In the genomic region with DNA sequence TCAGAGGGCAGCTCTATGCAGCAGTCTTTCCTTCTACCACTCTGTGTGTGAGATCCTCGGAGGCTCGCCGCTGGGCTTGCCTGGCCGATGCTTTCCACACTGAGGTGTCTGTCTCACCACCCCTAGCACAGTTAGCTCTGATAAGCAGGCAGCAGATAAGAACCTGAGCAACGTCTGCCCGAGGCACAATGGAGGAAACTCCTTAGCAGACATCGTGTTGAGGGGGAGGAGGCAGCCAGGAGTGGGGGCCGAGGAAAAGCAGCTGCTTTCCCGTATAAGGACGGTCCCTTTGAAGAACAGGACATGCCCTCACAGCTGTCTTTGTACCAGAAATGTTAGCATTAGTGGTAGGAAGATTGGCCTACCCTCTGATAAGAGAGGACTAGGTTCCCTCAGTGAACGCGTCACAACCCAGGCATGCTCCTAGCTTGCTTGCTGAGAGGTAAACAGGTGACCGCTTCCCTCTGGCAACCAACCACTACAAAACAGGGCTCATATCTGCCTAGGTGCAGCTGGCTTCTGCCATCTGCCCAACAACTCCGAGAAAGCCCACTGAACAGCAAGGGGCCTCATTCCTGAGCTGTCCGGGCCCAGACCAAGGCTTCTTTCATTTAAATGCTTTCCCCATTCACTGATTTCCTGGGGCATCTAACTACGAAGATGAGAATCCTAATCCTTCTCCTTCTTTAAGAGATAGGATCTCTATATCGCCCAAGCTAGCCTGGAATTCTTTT, we compare ENCODE assay signal across 12 mouse cellular contexts. TPM values are rescaled to one million over a fixed set of nuclear protein-coding genes. Genes with fewer than 3 reads are reported as not detected.
DNase-seq lines count a peak whose midpoint lies in the region; ATAC-seq and TF ChIP-seq lines count a peak whose summit lies in the region.
"Had no signal": no experiment of that assay in that cellular context is flagged by ENCODE, and none has a peak within 500 bp of the region (broad histone marks: within the 10 kb centered on the region; RNA-seq: fewer than 3 reads in every experiment).

No protein-coding gene starts in this region.

- TF ChIP-seq POLR2A in MEL (IDR thresholded peaks at IDR 0.05; ENCODE audit: control insufficient read depth in 1 of 2, insufficient read depth in 1 of 2, low read depth in 1 of 2, low read length in 2 of 2, poor library complexity in 1 of 2), result peak in 1 of 2 experiments; percentile 65; a peak in 2 of 4 replicates

- H3K4me1 ChIP-seq in hindbrain, embryonic 14.5 days (replicated peaks; ENCODE audit: control insufficient read depth, insufficient read depth, low read length), result peaks cover 10% of the 10 kb centered on the region
- peaks cover 5% of the 10 kb centered on the region; the same call in 1 of the 2 replicates for H3K4me1 ChIP-seq in hindbrain, embryonic 16.5 days (ENCODE audit: control insufficient read depth, insufficient read depth, low read depth, low read length)
- H3K4me1 ChIP-seq in MEL (ENCODE audit: control insufficient read depth in 1 of 2, insufficient read depth in 2 of 2, low read length in 2 of 2), result peaks cover 10 to 44% of the 10 kb centered on the region in 2 experiments
- H3K4me1 ChIP-seq in embryonic facial prominence, embryonic 15.5 days, result peaks cover 18% of the 10 kb centered on the region; the same call in 1 of the 2 replicates
- no peaks in the 10 kb centered on the region for H3K4me1 ChIP-seq in forebrain, postnatal 0 days (ENCODE audit: insufficient read depth)

- no peaks in the 10 kb centered on the region for H3K36me3 ChIP-seq in hindbrain, embryonic 14.5 days (replicated peaks; ENCODE audit: control insufficient read depth, insufficient read depth)
- H3K36me3 ChIP-seq in hindbrain, embryonic 16.5 days (ENCODE audit: control insufficient read depth, insufficient read depth, low read length), result no peaks in the 10 kb centered on the region
- peaks cover 0 to 24% of the 10 kb centered on the region in 2 experiments; a peak in 2 of 4 replicates for H3K36me3 ChIP-seq in MEL (ENCODE audit: control insufficient read depth in 1 of 2, insufficient read depth in 2 of 2, low read length in 2 of 2)
- H3K36me3 ChIP-seq in embryonic facial prominence, embryonic 15.5 days, result no peaks in the 10 kb centered on the region
- H3K36me3 ChIP-seq in forebrain, postnatal 0 days (ENCODE audit: insufficient read depth), result 0 out of 2 replicates have a peak, but pooled peaks cover 8% of the 10 kb centered on the region
- H3K36me3 ChIP-seq: neural tube, embryonic 13.5 days had no signal

- WGBS in hindbrain, embryonic 14.5 days, result 54% methylated on average over 17 of the region's 17 CpGs
- 63% methylated on average over 17 of the region's 17 CpGs for WGBS in hindbrain, embryonic 16.5 days
- WGBS in embryonic facial prominence, embryonic 15.5 days, result 48% methylated on average over 17 of the region's 17 CpGs
- WGBS in forebrain, postnatal 0 days, result 65% methylated on average over 17 of the region's 17 CpGs

- no peaks in the 10 kb centered on the region for H3K27me3 ChIP-seq in hindbrain, embryonic 14.5 days (ENCODE audit: control insufficient read depth, insufficient read depth, low read length)
- no peaks in the 10 kb centered on the region for H3K27me3 ChIP-seq in hindbrain, embryonic 16.5 days (replicated peaks; ENCODE audit: control insufficient read depth, insufficient read depth, low read length)
- no peaks in the 10 kb centered on the region for H3K27me3 ChIP-seq in MEL (ENCODE audit: control insufficient read depth in 1 of 2, insufficient read depth in 2 of 2, low read length in 2 of 2)
- no peaks in the 10 kb centered on the region for H3K27me3 ChIP-seq in embryonic facial prominence, embryonic 15.5 days
- no peaks in the 10 kb centered on the region for H3K27me3 ChIP-seq in forebrain, postnatal 0 days (ENCODE audit: insufficient read depth, low read length)
- H3K27me3 ChIP-seq: neural tube, embryonic 13.5 days had no signal

- peak; percentile 82 to 91 for TF ChIP-seq EP300 in MEL (IDR thresholded peaks at IDR 0.05; ENCODE audit: low read depth in 1 of 2, low read length in 2 of 2)

- peak overlapping the region; percentile 29; the same call in 1 of the 2 replicates for H3K9ac ChIP-seq in hindbrain, embryonic 14.5 days
- H3K9ac ChIP-seq in hindbrain, embryonic 16.5 days (ENCODE audit: low read depth, low read length), result no peak overlapping the region
- peak overlapping the region; percentile 54 for H3K9ac ChIP-seq in MEL (ENCODE audit: control insufficient read depth, low read depth, low read length, poor library complexity, severe bottlenecking)
- no peak overlapping the region for H3K9ac ChIP-seq in embryonic facial prominence, embryonic 15.5 days
- no peak overlapping the region for H3K9ac ChIP-seq in forebrain, postnatal 0 days
- H3K9ac ChIP-seq: neural tube, embryonic 13.5 days had no signal

- H3K27ac ChIP-seq in hindbrain, embryonic 14.5 days, result no peak overlapping the region
- H3K27ac ChIP-seq in hindbrain, embryonic 16.5 days (ENCODE audit: low read depth, low read length), result no peak overlapping the region
- peak overlapping the region; percentile 91 for H3K27ac ChIP-seq in MEL (ENCODE audit: control insufficient read depth, low read depth, low read length)
- H3K27ac ChIP-seq in embryonic facial prominence, embryonic 15.5 days (replicated peaks), result 0 out of 2 replicates have a peak overlapping the region, but pooled peaks have one; percentile 4
- no peak overlapping the region for H3K27ac ChIP-seq in forebrain, postnatal 0 days (ENCODE audit: low read depth, low read length)
- H3K27ac ChIP-seq: neural tube, embryonic 13.5 days had no signal

- no peaks in the 10 kb centered on the region for H3K9me3 ChIP-seq in hindbrain, embryonic 14.5 days (ENCODE audit: control insufficient read depth, low read length)
- H3K9me3 ChIP-seq in hindbrain, embryonic 16.5 days (ENCODE audit: control insufficient read depth, low read length), result no peaks in the 10 kb centered on the region
- no peaks in the 10 kb centered on the region for H3K9me3 ChIP-seq in MEL (replicated peaks; ENCODE audit: insufficient read depth, low read length)
- no peaks in the 10 kb centered on the region for H3K9me3 ChIP-seq in embryonic facial prominence, embryonic 15.5 days (replicated peaks)
- H3K9me3 ChIP-seq in forebrain, postnatal 0 days (ENCODE audit: low read length), result no peaks in the 10 kb centered on the region
- H3K9me3 ChIP-seq: neural tube, embryonic 13.5 days had no signal

- no peak overlapping the region for H3K4me2 ChIP-seq in hindbrain, embryonic 14.5 days (replicated peaks)
- H3K4me2 ChIP-seq in hindbrain, embryonic 16.5 days (ENCODE audit: low read length), result no peak overlapping the region
- no peak overlapping the region for H3K4me2 ChIP-seq in embryonic facial prominence, embryonic 15.5 days (replicated peaks)
- H3K4me2 ChIP-seq in forebrain, postnatal 0 days (ENCODE audit: low read depth), result no peak overlapping the region
- H3K4me2 ChIP-seq: neural tube, embryonic 13.5 days had no signal

- ATAC-seq in hindbrain, embryonic 14.5 days (ENCODE audit: low FRiP score), result no peak
- ATAC-seq in hindbrain, embryonic 16.5 days, result no peak
- ATAC-seq in embryonic facial prominence, embryonic 15.5 days (ENCODE audit: insufficient number of reproducible peaks, low FRiP score, low TSS enrichment, low read depth), result no peak
- no peak for ATAC-seq in forebrain, postnatal 0 days

- H3K79me2 ChIP-seq in MEL (ENCODE audit: control insufficient read depth, insufficient read depth, low read length, poor library complexity), result peaks cover 9% of the 10 kb centered on the region

- no peak for DNase-seq in hindbrain, embryonic 14.5 days (ENCODE audit: low spot score)
- DNase-seq in MEL (ENCODE audit: low read depth, low spot score), result peak; percentile 85
- peak; percentile 53 for DNase-seq in lung, postnatal 10 days
- DNase-seq in forebrain, postnatal 0 days, result no peak
- DNase-seq in embryo, embryonic 11 days, result no peak
- no peak for DNase-seq in left cerebral cortex, adult 18-20 months (ENCODE audit: low spot score in 2 of 2)
- DNase-seq: kidney, adult 2 months; left cerebral cortex, postnatal 4 days had no signal

- no peak for TF ChIP-seq CTCF in MEL (IDR thresholded peaks at IDR 0.05 in 2 of 3, conservative IDR thresholded peaks at IDR 0.05 in 1 of 3; ENCODE audit: control insufficient read depth in 1 of 3, insufficient read depth in 1 of 3, low read depth in 2 of 3, low read length in 3 of 3, poor library complexity in 1 of 3, severe bottlenecking in 1 of 3)
- TF ChIP-seq CTCF in forebrain, postnatal 0 days (IDR thresholded peaks at IDR 0.05; ENCODE audit: low read depth), result no peak

- no peak for TF ChIP-seq RAD21 in MEL (IDR thresholded peaks at IDR 0.05; ENCODE audit: low read depth, low read length)

- H3K4me3 ChIP-seq in hindbrain, embryonic 14.5 days (replicated peaks; ENCODE audit: low read length), result no peak overlapping the region
- H3K4me3 ChIP-seq in hindbrain, embryonic 16.5 days (ENCODE audit: low read length), result no peak overlapping the region
- H3K4me3 ChIP-seq in MEL (ENCODE audit: control insufficient read depth in 1 of 2, insufficient read depth in 1 of 2, low read depth in 2 of 2, low read length in 2 of 2), result peak overlapping the region; percentile 32 to 43
- no peak overlapping the region for H3K4me3 ChIP-seq in embryonic facial prominence, embryonic 15.5 days (replicated peaks)
- no peak overlapping the region for H3K4me3 ChIP-seq in forebrain, postnatal 0 days (ENCODE audit: low read depth, low read length)
- H3K4me3 ChIP-seq: neural tube, embryonic 13.5 days had no signal

RNA-seq across cellular contexts. Expression of a gene that starts 4.4 kb away (rescaled TPM):
- 54.7 and 61.6 TPM in 2 replicates for polyA plus RNA-seq in hindbrain, embryonic 14.5 days (2014; fragmentation: Nextera tagmentation; extraction: Ambion mirVana)
- 52.6 and 53.6 TPM in 2 replicates for polyA plus RNA-seq in hindbrain, embryonic 16.5 days (2015; fragmentation: Nextera tagmentation; extraction: Ambion mirVana)
- total RNA-seq in MEL (2012; rRNA removed), result 23.6 and 31.8 TPM in 2 replicates
- polyA plus RNA-seq in MEL (2012; ENCODE audit: insufficient read depth in 1 of 2, insufficient read length in 2 of 2, low read depth in 1 of 2, low replicate concordance in 2 of 2, missing spikeins in 1 of 2), result 10 to 100 TPM in 1 of 2 experiments, not detected in 1; 19.3 TPM
- 59.7 and 62.7 TPM in 2 replicates for polyA plus RNA-seq in embryonic facial prominence, embryonic 15.5 days (2015; fragmentation: Nextera tagmentation; extraction: Ambion mirVana)
- 46.2 and 63.4 TPM in 2 replicates for total RNA-seq in forebrain, postnatal 0 days (2014; rRNA removed)
- 52.2 and 53.0 TPM in 2 replicates for polyA plus RNA-seq in forebrain, postnatal 0 days (2015; fragmentation: Nextera tagmentation; extraction: Ambion mirVana)
- total RNA-seq in left cerebral cortex, adult 18-20 months (2021), result 10 to 100 TPM; 33.5 to 33.8 TPM

RNA-seq across cellular contexts. Expression of a gene that starts 24.2 kb away (rescaled TPM):
- not detected in 2 replicates for polyA plus RNA-seq in hindbrain, embryonic 14.5 days (2014; fragmentation: Nextera tagmentation; extraction: Ambion mirVana)
- not detected in 2 replicates for polyA plus RNA-seq in hindbrain, embryonic 16.5 days (2015; fragmentation: Nextera tagmentation; extraction: Ambion mirVana)
- total RNA-seq in MEL (2012; rRNA removed), result not detected in 2 replicates
- polyA plus RNA-seq in MEL (2012; ENCODE audit: insufficient read depth in 1 of 2, insufficient read length in 2 of 2, low read depth in 1 of 2, low replicate concordance in 2 of 2, missing spikeins in 1 of 2), result not detected
- polyA plus RNA-seq in embryonic facial prominence, embryonic 15.5 days (2015; fragmentation: Nextera tagmentation; extraction: Ambion mirVana), result not detected in 2 replicates
- 0.14 TPM in 1 of 2 replicates, not detected in the other for total RNA-seq in forebrain, postnatal 0 days (2014; rRNA removed)
- polyA plus RNA-seq in forebrain, postnatal 0 days (2015; fragmentation: Nextera tagmentation; extraction: Ambion mirVana), result not detected in 2 replicates
- not detected for total RNA-seq in left cerebral cortex, adult 18-20 months (2021)
- total RNA-seq: left cerebral cortex, postnatal 4 days had no signal
- polyA plus RNA-seq: kidney, adult 2 months; neural tube, embryonic 13.5 days; small intestine, adult 2 months had no signal

RNA-seq across cellular contexts. Expression of a gene that starts 27.8 kb away (rescaled TPM):
- polyA plus RNA-seq in hindbrain, embryonic 14.5 days (2014; fragmentation: Nextera tagmentation; extraction: Ambion mirVana), result 9.8 and 11.7 TPM in 2 replicates
- 6.0 and 6.2 TPM in 2 replicates for polyA plus RNA-seq in hindbrain, embryonic 16.5 days (2015; fragmentation: Nextera tagmentation; extraction: Ambion mirVana)
- total RNA-seq in MEL (2012; rRNA removed), result 3.7 and 5.8 TPM in 2 replicates
- 1 to 10 TPM in 1 of 2 experiments, not detected in 1; 6.9 TPM for polyA plus RNA-seq in MEL (2012; ENCODE audit: insufficient read depth in 1 of 2, insufficient read length in 2 of 2, low read depth in 1 of 2, low replicate concordance in 2 of 2, missing spikeins in 1 of 2)
- polyA plus RNA-seq in embryonic facial prominence, embryonic 15.5 days (2015; fragmentation: Nextera tagmentation; extraction: Ambion mirVana), result 4.5 and 5.3 TPM in 2 replicates
- 17.4 and 36.7 TPM in 2 replicates for total RNA-seq in forebrain, postnatal 0 days (2014; rRNA removed)
- 3.8 and 6.7 TPM in 2 replicates for polyA plus RNA-seq in forebrain, postnatal 0 days (2015; fragmentation: Nextera tagmentation; extraction: Ambion mirVana)
- 10 to 100 TPM; 53.2 to 58.9 TPM for total RNA-seq in left cerebral cortex, adult 18-20 months (2021)

Comparison
In these comparisons a context has a peak if more than half of its experiments do, and no peak if none do; other contexts are left out.
1. H3K9ac ChIP-seq: peak in hindbrain, embryonic 14.5 days (single experiment) and MEL (single experiment); none in hindbrain, embryonic 16.5 days (single experiment), embryonic facial prominence, embryonic 15.5 days (single experiment) and forebrain, postnatal 0 days (single experiment).
2. DNase-seq: peak in MEL (single experiment) and lung, postnatal 10 days (single experiment); none in hindbrain, embryonic 14.5 days (single experiment), forebrain, postnatal 0 days (single experiment), embryo, embryonic 11 days (single experiment) and left cerebral cortex, adult 18-20 months (0 of 2).
3. H3K27ac ChIP-seq: peak in MEL (single experiment) and embryonic facial prominence, embryonic 15.5 days (single experiment); none in hindbrain, embryonic 14.5 days (single experiment), hindbrain, embryonic 16.5 days (single experiment) and forebrain, postnatal 0 days (single experiment).
4. H3K4me3 ChIP-seq: peak in MEL (2 of 2); none in hindbrain, embryonic 14.5 days (single experiment), hindbrain, embryonic 16.5 days (single experiment), embryonic facial prominence, embryonic 15.5 days (single experiment) and forebrain, postnatal 0 days (single experiment).